ENCODE assay signal across 17 mouse cellular contexts in genomic region chr1:157827966-157828365, GRCm38 (mm10).
DNase-seq lines count a peak whose midpoint lies in the region; ATAC-seq and TF ChIP-seq lines count a peak whose summit lies in the region.
"Had no signal": no experiment of that assay in that cellular context is flagged by ENCODE, and none has a peak within 500 bp of the region (broad histone marks: within the 10 kb centered on the region; RNA-seq: fewer than 3 reads in every experiment).

No protein-coding gene starts in this region.

- H3K9ac ChIP-seq in forebrain, postnatal 0 days, result no peak overlapping the region
- no peak overlapping the region for H3K9ac ChIP-seq in midbrain, embryonic 14.5 days (replicated peaks; ENCODE audit: low read length)
- no peak overlapping the region for H3K9ac ChIP-seq in midbrain, embryonic 15.5 days
- H3K9ac ChIP-seq in heart, embryonic 11.5 days (ENCODE audit: low read depth, low read length), result no peak overlapping the region
- H3K9ac ChIP-seq: heart, embryonic 15.5 days; limb, embryonic 12.5 days; liver, embryonic 13.5 days had no signal

- TF ChIP-seq CTCF in forebrain, postnatal 0 days (IDR thresholded peaks at IDR 0.05; ENCODE audit: low read depth), result no peak

- no peaks in the 10 kb centered on the region for H3K9me3 ChIP-seq in forebrain, postnatal 0 days (ENCODE audit: low read length)
- H3K9me3 ChIP-seq in forebrain, embryonic 10.5 days, result no peaks in the 10 kb centered on the region
- no peaks in the 10 kb centered on the region for H3K9me3 ChIP-seq in midbrain, embryonic 14.5 days (ENCODE audit: control insufficient read depth, low read length)
- no peaks in the 10 kb centered on the region for H3K9me3 ChIP-seq in midbrain, embryonic 15.5 days
- H3K9me3 ChIP-seq in heart, embryonic 11.5 days (replicated peaks; ENCODE audit: control insufficient read depth, low read length), result no peaks in the 10 kb centered on the region
- no peaks in the 10 kb centered on the region for H3K9me3 ChIP-seq in limb, embryonic 10.5 days (replicated peaks)
- H3K9me3 ChIP-seq: heart, embryonic 15.5 days; limb, embryonic 12.5 days; liver, embryonic 13.5 days had no signal

- no peak overlapping the region for H3K4me2 ChIP-seq in forebrain, postnatal 0 days (ENCODE audit: low read depth)
- H3K4me2 ChIP-seq in midbrain, embryonic 14.5 days (ENCODE audit: low read length), result no peak overlapping the region
- H3K4me2 ChIP-seq in midbrain, embryonic 15.5 days, result no peak overlapping the region
- no peak overlapping the region for H3K4me2 ChIP-seq in heart, embryonic 11.5 days
- H3K4me2 ChIP-seq: heart, embryonic 15.5 days; limb, embryonic 12.5 days; liver, embryonic 13.5 days had no signal

- no peaks in the 10 kb centered on the region for H3K4me1 ChIP-seq in forebrain, postnatal 0 days (ENCODE audit: insufficient read depth)
- H3K4me1 ChIP-seq in forebrain, embryonic 10.5 days, result no peaks in the 10 kb centered on the region
- no peaks in the 10 kb centered on the region for H3K4me1 ChIP-seq in midbrain, embryonic 14.5 days (ENCODE audit: control insufficient read depth, insufficient read depth, low read length)
- H3K4me1 ChIP-seq in midbrain, embryonic 15.5 days, result 0 out of 2 replicates have a peak, but pooled peaks cover 3% of the 10 kb centered on the region
- H3K4me1 ChIP-seq in heart, embryonic 11.5 days (ENCODE audit: control insufficient read depth, insufficient read depth, low read length), result no peaks in the 10 kb centered on the region
- H3K4me1 ChIP-seq in limb, embryonic 10.5 days, result no peaks in the 10 kb centered on the region
- H3K4me1 ChIP-seq: heart, embryonic 15.5 days; limb, embryonic 12.5 days; liver, embryonic 13.5 days; megakaryocyte, embryonic 14.5 days had no signal

- no peak overlapping the region for H3K27ac ChIP-seq in forebrain, postnatal 0 days (ENCODE audit: low read depth, low read length)
- H3K27ac ChIP-seq in forebrain, embryonic 10.5 days, result no peak overlapping the region
- H3K27ac ChIP-seq in midbrain, embryonic 14.5 days (replicated peaks; ENCODE audit: low read depth, low read length), result no peak overlapping the region
- no peak overlapping the region for H3K27ac ChIP-seq in midbrain, embryonic 15.5 days
- no peak overlapping the region for H3K27ac ChIP-seq in heart, embryonic 11.5 days (ENCODE audit: low read depth, low read length)
- no peak overlapping the region for H3K27ac ChIP-seq in limb, embryonic 10.5 days
- H3K27ac ChIP-seq: gastrocnemius, adult 2 months; heart, embryonic 15.5 days; limb, embryonic 12.5 days; liver, embryonic 13.5 days had no signal

- peak; percentile 28 for DNase-seq in forebrain, postnatal 0 days
- no peak for DNase-seq in forebrain, embryonic 10.5 days (ENCODE audit: extremely low spot score, low spot score)
- DNase-seq in midbrain, embryonic 14.5 days, result peak; percentile 22
- DNase-seq in brain, embryonic 18.5 days (ENCODE audit: low read depth, low spot score), result peak; percentile 12
- DNase-seq in cerebellum, postnatal 14 days, result peak; percentile 63 to 75
- no peak for DNase-seq in limb, embryonic 10.5 days (ENCODE audit: low spot score)
- DNase-seq: adrenal gland, postnatal 10 days; gastrocnemius, adult 2 months; liver, embryonic 13.5 days; thymus, postnatal 25 days had no signal

- no peaks in the 10 kb centered on the region for H3K36me3 ChIP-seq in forebrain, postnatal 0 days (ENCODE audit: insufficient read depth)
- no peaks in the 10 kb centered on the region for H3K36me3 ChIP-seq in forebrain, embryonic 10.5 days (replicated peaks)
- no peaks in the 10 kb centered on the region for H3K36me3 ChIP-seq in midbrain, embryonic 14.5 days (ENCODE audit: control insufficient read depth, insufficient read depth, low read length)
- H3K36me3 ChIP-seq in midbrain, embryonic 15.5 days (replicated peaks), result no peaks in the 10 kb centered on the region
- H3K36me3 ChIP-seq in heart, embryonic 11.5 days (ENCODE audit: control insufficient read depth, insufficient read depth, low read length), result no peaks in the 10 kb centered on the region
- no peaks in the 10 kb centered on the region for H3K36me3 ChIP-seq in limb, embryonic 10.5 days
- H3K36me3 ChIP-seq: heart, embryonic 15.5 days; limb, embryonic 12.5 days; liver, embryonic 13.5 days had no signal

- no peak for ATAC-seq in forebrain, postnatal 0 days
- no peak for ATAC-seq in midbrain, embryonic 14.5 days (ENCODE audit: low FRiP score, low TSS enrichment)
- ATAC-seq in midbrain, embryonic 15.5 days (replicated peaks), result no peak
- no peak for ATAC-seq in heart, embryonic 11.5 days (replicated peaks; ENCODE audit: insufficient number of reproducible peaks, low FRiP score, low TSS enrichment)
- ATAC-seq: forebrain, embryonic 16.5 days; lung, postnatal 0 days had no signal

- no peaks in the 10 kb centered on the region for H3K27me3 ChIP-seq in forebrain, postnatal 0 days (ENCODE audit: insufficient read depth, low read length)
- no peaks in the 10 kb centered on the region for H3K27me3 ChIP-seq in forebrain, embryonic 10.5 days (ENCODE audit: poor library complexity, severe bottlenecking)
- H3K27me3 ChIP-seq in midbrain, embryonic 14.5 days (ENCODE audit: control insufficient read depth, insufficient read depth, low read length), result no peaks in the 10 kb centered on the region
- H3K27me3 ChIP-seq in midbrain, embryonic 15.5 days (replicated peaks), result no peaks in the 10 kb centered on the region
- H3K27me3 ChIP-seq in heart, embryonic 11.5 days (ENCODE audit: control insufficient read depth, insufficient read depth, low read length), result no peaks in the 10 kb centered on the region
- no peaks in the 10 kb centered on the region for H3K27me3 ChIP-seq in limb, embryonic 10.5 days (ENCODE audit: low read depth, poor library complexity, severe bottlenecking)
- H3K27me3 ChIP-seq: heart, embryonic 15.5 days; limb, embryonic 12.5 days; liver, embryonic 13.5 days; megakaryocyte, embryonic 14.5 days had no signal

- WGBS in forebrain, postnatal 0 days, result 38% methylated on average over 2 of the region's 2 CpGs
- WGBS in forebrain, embryonic 10.5 days, result 62% methylated on average over 2 of the region's 2 CpGs
- 51% methylated on average over 2 of the region's 2 CpGs for WGBS in midbrain, embryonic 14.5 days
- WGBS in midbrain, embryonic 15.5 days, result 39% methylated on average over 2 of the region's 2 CpGs
- 51% methylated on average over 2 of the region's 2 CpGs for WGBS in heart, embryonic 11.5 days (ENCODE audit: insufficient replicate concordance)
- WGBS in limb, embryonic 10.5 days, result 65% methylated on average over 2 of the region's 2 CpGs

- no peak overlapping the region for H3K4me3 ChIP-seq in forebrain, postnatal 0 days (ENCODE audit: low read depth, low read length)
- H3K4me3 ChIP-seq in forebrain, embryonic 10.5 days, result no peak overlapping the region
- no peak overlapping the region for H3K4me3 ChIP-seq in midbrain, embryonic 14.5 days (replicated peaks; ENCODE audit: low read depth, low read length)
- no peak overlapping the region for H3K4me3 ChIP-seq in midbrain, embryonic 15.5 days
- no peak overlapping the region for H3K4me3 ChIP-seq in heart, embryonic 11.5 days (ENCODE audit: low read depth, low read length)
- H3K4me3 ChIP-seq in limb, embryonic 10.5 days, result no peak overlapping the region
- H3K4me3 ChIP-seq: gastrocnemius, adult 2 months; heart, embryonic 15.5 days; limb, embryonic 12.5 days; liver, embryonic 13.5 days; megakaryocyte, embryonic 14.5 days had no signal

Comparison
In these comparisons a context has a peak if more than half of its experiments do, and no peak if none do; other contexts are left out.
1. DNase-seq: peak in forebrain, postnatal 0 days (single experiment), midbrain, embryonic 14.5 days (single experiment), brain, embryonic 18.5 days (single experiment) and cerebellum, postnatal 14 days (2 of 2); none in forebrain, embryonic 10.5 days (single experiment) and limb, embryonic 10.5 days (single experiment).